Mouse (Mus musculus): ENCODE data around the gene Gm2663. TPM values are rescaled to one million over a fixed set of nuclear protein-coding genes. Genes with fewer than 3 reads are reported as not detected.
"Not testable (repeated sequence)": the region's sequence is repeated elsewhere in the genome, so short reads cannot be mapped to it uniquely, and the experiment has no call there.

Gm2663 gene
- not detected in 2 replicates for polyA plus RNA-seq (2016; fragmentation: Nextera tagmentation; extraction: Ambion mirVana)

DNA sequence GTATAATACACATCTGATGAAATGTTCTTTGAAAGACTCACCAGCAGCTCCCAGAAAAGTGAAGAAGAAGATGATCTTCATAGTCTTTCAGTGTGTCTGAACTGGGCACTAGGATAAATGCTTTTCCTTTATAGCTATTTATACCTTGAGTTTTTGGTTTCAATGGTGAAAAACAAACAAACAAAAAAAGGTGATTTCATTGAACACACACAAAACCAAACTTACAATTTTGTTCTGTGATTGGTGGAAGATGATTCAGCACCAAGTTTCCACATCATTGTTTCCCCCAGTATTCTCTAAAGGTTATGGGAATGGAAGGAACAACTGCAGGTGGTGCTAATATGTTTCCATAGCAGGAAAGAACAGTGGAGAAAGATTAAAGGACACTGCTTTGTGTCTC, at the start of gene Gm2663:
TSS of gene Gm2663 (minus strand) at position 101 of the 400 bp plus-strand sequence.
- H3K4me2 ChIP-seq (replicated peaks); H3K9me3 ChIP-seq; H3K27ac ChIP-seq (replicated peaks); H3K4me1 ChIP-seq; H3K36me3 ChIP-seq; H3K4me3 ChIP-seq; H3K27me3 ChIP-seq; H3K9ac ChIP-seq (replicated peaks); ATAC-seq (ENCODE audit: low FRiP score, low read depth): not testable (repeated sequence)

DNA sequence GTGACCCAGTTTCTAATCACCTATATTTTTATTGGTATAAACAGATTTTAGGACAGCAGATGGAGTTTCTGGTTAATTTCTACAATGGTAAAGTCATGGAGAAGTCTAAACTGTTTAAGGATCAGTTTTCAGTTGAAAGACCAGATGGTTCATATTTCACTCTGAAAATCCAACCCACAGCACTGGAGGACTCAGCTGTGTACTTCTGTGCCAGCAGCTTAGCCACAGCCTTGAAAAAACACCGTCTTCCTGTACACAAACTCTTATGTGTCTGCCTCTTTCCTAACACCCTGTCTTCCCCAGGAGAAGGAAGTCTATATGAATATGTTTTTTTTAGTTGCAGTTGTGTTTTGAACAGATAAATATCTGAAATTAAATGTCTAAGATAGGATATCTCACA, 49.3 kb upstream of the Gm2663 start:
- no peak overlapping the region for H3K27ac ChIP-seq (replicated peaks)
- H3K27me3 ChIP-seq = no peaks in the 10 kb centered on the region
- H3K4me3 ChIP-seq = no peak overlapping the region
- H3K9ac ChIP-seq (replicated peaks) = no peak overlapping the region
- no peaks in the 10 kb centered on the region for H3K9me3 ChIP-seq
- no peaks in the 10 kb centered on the region for H3K4me1 ChIP-seq
- ATAC-seq (ENCODE audit: low FRiP score, low read depth) = no peak
- no peak overlapping the region for H3K4me2 ChIP-seq (replicated peaks)
- no peaks in the 10 kb centered on the region for H3K36me3 ChIP-seq
- 93% methylated on average over 1 of the region's 1 CpGs for WGBS

DNA sequence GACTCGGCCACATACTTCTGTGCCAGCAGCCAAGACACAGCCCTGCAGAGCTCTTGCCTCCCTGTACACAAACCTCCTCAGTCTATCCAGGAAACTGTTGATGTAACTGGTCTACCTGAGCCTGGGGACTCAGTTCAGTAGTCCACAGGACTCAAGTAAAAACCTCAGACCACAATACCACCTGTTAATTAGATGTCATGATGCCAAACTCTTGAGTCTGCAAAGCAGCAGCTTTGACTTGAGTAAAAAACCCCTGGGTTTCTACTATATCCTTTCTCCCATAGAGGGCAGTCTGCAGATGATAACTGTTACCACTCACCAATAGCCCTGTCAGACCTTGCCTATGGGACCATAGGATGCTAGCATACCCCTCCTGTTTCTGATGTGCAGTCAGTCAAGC, 48.7 kb upstream of the Gm2663 start:
- no peaks in the 10 kb centered on the region for H3K9me3 ChIP-seq
- ATAC-seq (ENCODE audit: low FRiP score, low read depth) = no peak
- no peak overlapping the region for H3K9ac ChIP-seq (replicated peaks)
- no peaks in the 10 kb centered on the region for H3K27me3 ChIP-seq
- H3K4me3 ChIP-seq = no peak overlapping the region
- H3K4me2 ChIP-seq (replicated peaks) = no peak overlapping the region
- no peaks in the 10 kb centered on the region for H3K4me1 ChIP-seq
- H3K36me3 ChIP-seq = no peaks in the 10 kb centered on the region
- H3K27ac ChIP-seq (replicated peaks) = no peak overlapping the region
- 94% methylated on average over 1 of the region's 1 CpGs for WGBS

DNA sequence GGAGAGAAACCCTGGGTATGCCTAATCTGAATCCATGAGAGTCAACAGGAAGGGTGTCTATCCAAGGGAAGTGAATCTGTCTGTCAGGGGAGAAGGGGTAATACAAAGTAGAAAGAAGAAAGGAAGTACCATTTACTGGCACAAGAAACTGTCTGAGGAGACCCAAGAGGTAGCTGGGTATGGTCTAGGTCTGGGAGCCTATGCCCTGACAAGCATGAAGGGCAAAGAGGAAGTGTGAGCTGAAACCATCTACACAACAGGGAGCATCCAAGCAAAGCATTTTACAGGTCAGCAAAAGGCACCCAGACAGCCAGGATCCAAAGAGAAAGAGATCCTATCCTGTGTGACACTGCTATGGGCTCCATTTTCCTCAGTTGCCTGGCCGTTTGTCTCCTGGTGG, 47.9 kb upstream of the Gm2663 start:
- no peak for ATAC-seq (ENCODE audit: low FRiP score, low read depth)
- no peaks in the 10 kb centered on the region for H3K27me3 ChIP-seq
- no peak overlapping the region for H3K4me3 ChIP-seq
- no peaks in the 10 kb centered on the region for H3K4me1 ChIP-seq
- H3K9me3 ChIP-seq = no peaks in the 10 kb centered on the region
- H3K36me3 ChIP-seq = no peaks in the 10 kb centered on the region
- 90% methylated on average over 1 of the region's 1 CpGs for WGBS
- H3K4me2 ChIP-seq (replicated peaks) = no peak overlapping the region
- H3K27ac ChIP-seq (replicated peaks) = no peak overlapping the region
- no peak overlapping the region for H3K9ac ChIP-seq (replicated peaks)

- no peak overlapping the region for H3K27ac ChIP-seq (replicated peaks)
- no peaks in the 10 kb centered on the region for H3K36me3 ChIP-seq
- no peak overlapping the region for H3K4me2 ChIP-seq (replicated peaks)
- no peaks in the 10 kb centered on the region for H3K27me3 ChIP-seq
- H3K9me3 ChIP-seq = no peaks in the 10 kb centered on the region
- no peak overlapping the region for H3K4me3 ChIP-seq
- WGBS = 59% methylated on average over 2 of the region's 2 CpGs
- H3K4me1 ChIP-seq = no peaks in the 10 kb centered on the region
- no peak for ATAC-seq (ENCODE audit: low FRiP score, low read depth)
- H3K9ac ChIP-seq (replicated peaks) = no peak overlapping the region
Observed at GRCm38 (mm10) chr6:41046553-41046952, 47.3 kb upstream of the Gm2663 start.

- no peak overlapping the region for H3K4me3 ChIP-seq
- H3K27me3 ChIP-seq = no peaks in the 10 kb centered on the region
- H3K9ac ChIP-seq (replicated peaks) = no peak overlapping the region
- H3K4me2 ChIP-seq (replicated peaks) = no peak overlapping the region
- H3K4me1 ChIP-seq = no peaks in the 10 kb centered on the region
- no peak overlapping the region for H3K27ac ChIP-seq (replicated peaks)
- H3K36me3 ChIP-seq = no peaks in the 10 kb centered on the region
- no peak for ATAC-seq (ENCODE audit: low FRiP score, low read depth)
- WGBS = 88% methylated on average over 1 of the region's 1 CpGs
- H3K9me3 ChIP-seq = no peaks in the 10 kb centered on the region
Observed at GRCm38 (mm10) chr6:41044753-41045152, 45.5 kb upstream of the Gm2663 start.

GRCm38 (mm10) chr6:41044314-41044713, 45.0 kb upstream of the Gm2663 start:
- no peak overlapping the region for H3K4me3 ChIP-seq
- H3K27ac ChIP-seq (replicated peaks) = no peak overlapping the region
- H3K4me1 ChIP-seq = no peaks in the 10 kb centered on the region
- no peak overlapping the region for H3K4me2 ChIP-seq (replicated peaks)
- H3K9me3 ChIP-seq = no peaks in the 10 kb centered on the region
- ATAC-seq (ENCODE audit: low FRiP score, low read depth) = no peak
- H3K27me3 ChIP-seq = no peaks in the 10 kb centered on the region
- H3K9ac ChIP-seq (replicated peaks) = no peak overlapping the region
- WGBS = 79% methylated on average over 1 of the region's 1 CpGs
- H3K36me3 ChIP-seq = no peaks in the 10 kb centered on the region

DNA sequence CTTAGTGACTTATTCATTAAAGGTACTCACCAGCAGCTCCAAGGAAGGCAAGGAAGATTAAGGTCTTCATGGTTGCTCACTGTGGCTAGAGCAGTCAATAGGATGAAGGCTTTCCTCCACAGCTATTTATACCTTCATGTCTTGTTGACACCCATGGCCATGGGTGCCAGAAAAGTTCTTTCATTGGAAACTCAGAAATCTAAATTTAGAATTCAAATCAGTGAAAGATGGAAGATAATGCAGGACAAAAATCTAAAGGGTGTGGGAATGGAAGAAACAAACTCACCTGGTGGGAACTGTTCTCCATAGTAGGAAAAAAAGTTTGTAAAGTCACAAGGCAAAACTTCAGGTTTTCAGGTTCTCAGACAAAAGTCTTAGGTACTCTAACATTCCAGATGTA, 36.1 kb upstream of the Gm2663 start, which contains the start of gene 2210010C04Rik:
TSS of gene 2210010C04Rik (minus strand) at position 101 of the 400 bp plus-strand sequence.
- Histone ChIP-seq H3K36me3 (no peaks in the 10 kb centered on the region), H3K27ac (replicated peaks) (no peak within 1 kb of the TSS), H3K27me3 (no peaks in the 10 kb centered on the region), H3K4me1 (no peaks in the 10 kb centered on the region), H3K4me3 (no peak within 1 kb of the TSS), H3K9ac (replicated peaks) (no peak within 1 kb of the TSS), H3K4me2 (replicated peaks) (no peak within 1 kb of the TSS), H3K9me3 (no peaks in the 10 kb centered on the region)
- no peak for ATAC-seq (ENCODE audit: low FRiP score, low read depth)

GRCm38 (mm10) chr6:41032802-41033201, 33.5 kb upstream of the Gm2663 start:
- no peaks in the 10 kb centered on the region for H3K36me3 ChIP-seq
- H3K9ac ChIP-seq (replicated peaks) = no peak overlapping the region
- no peak overlapping the region for H3K4me3 ChIP-seq
- ATAC-seq (ENCODE audit: low FRiP score, low read depth) = no peak
- no peak overlapping the region for H3K4me2 ChIP-seq (replicated peaks)
- H3K9me3 ChIP-seq = no peaks in the 10 kb centered on the region
- no peak overlapping the region for H3K27ac ChIP-seq (replicated peaks)
- no peaks in the 10 kb centered on the region for H3K4me1 ChIP-seq
- no peaks in the 10 kb centered on the region for H3K27me3 ChIP-seq
- 92% methylated on average over 6 of the region's 6 CpGs for WGBS

- Histone ChIP-seq H3K27me3 (no peaks in the 10 kb centered on the region), H3K9me3 (no peaks in the 10 kb centered on the region), H3K27ac (replicated peaks) (no peak overlapping the region), H3K4me1 (no peaks in the 10 kb centered on the region), H3K4me2 (replicated peaks) (no peak overlapping the region), H3K36me3 (no peaks in the 10 kb centered on the region), H3K9ac (replicated peaks) (no peak overlapping the region), H3K4me3 (no peak overlapping the region)
- ATAC-seq (ENCODE audit: low FRiP score, low read depth) = no peak
- WGBS = 85% methylated on average over 3 of the region's 3 CpGs
Observed at GRCm38 (mm10) chr6:41032231-41032630, 33.0 kb upstream of the Gm2663 start.

GRCm38 (mm10) chr6:41030821-41031220, 31.5 kb upstream of the Gm2663 start:
- Histone ChIP-seq H3K9me3 (no peaks in the 10 kb centered on the region), H3K27ac (replicated peaks) (no peak overlapping the region), H3K4me1 (no peaks in the 10 kb centered on the region), H3K27me3 (no peaks in the 10 kb centered on the region), H3K4me3 (no peak overlapping the region), H3K9ac (replicated peaks) (no peak overlapping the region), H3K36me3 (no peaks in the 10 kb centered on the region), H3K4me2 (replicated peaks) (no peak overlapping the region)
- 86% methylated on average over 3 of the region's 3 CpGs for WGBS
- ATAC-seq (ENCODE audit: low FRiP score, low read depth) = no peak

- no peaks in the 10 kb centered on the region for H3K27me3 ChIP-seq
- H3K4me1 ChIP-seq = no peaks in the 10 kb centered on the region
- H3K27ac ChIP-seq (replicated peaks) = no peak overlapping the region
- WGBS = 45% methylated on average over 2 of the region's 2 CpGs
- H3K9ac ChIP-seq (replicated peaks) = no peak overlapping the region
- no peak overlapping the region for H3K4me3 ChIP-seq
- H3K9me3 ChIP-seq = no peaks in the 10 kb centered on the region
- ATAC-seq (ENCODE audit: low FRiP score, low read depth) = no peak
- H3K4me2 ChIP-seq (replicated peaks) = no peak overlapping the region
- no peaks in the 10 kb centered on the region for H3K36me3 ChIP-seq
Observed at GRCm38 (mm10) chr6:41027053-41027452, 27.8 kb upstream of the Gm2663 start.

DNA sequence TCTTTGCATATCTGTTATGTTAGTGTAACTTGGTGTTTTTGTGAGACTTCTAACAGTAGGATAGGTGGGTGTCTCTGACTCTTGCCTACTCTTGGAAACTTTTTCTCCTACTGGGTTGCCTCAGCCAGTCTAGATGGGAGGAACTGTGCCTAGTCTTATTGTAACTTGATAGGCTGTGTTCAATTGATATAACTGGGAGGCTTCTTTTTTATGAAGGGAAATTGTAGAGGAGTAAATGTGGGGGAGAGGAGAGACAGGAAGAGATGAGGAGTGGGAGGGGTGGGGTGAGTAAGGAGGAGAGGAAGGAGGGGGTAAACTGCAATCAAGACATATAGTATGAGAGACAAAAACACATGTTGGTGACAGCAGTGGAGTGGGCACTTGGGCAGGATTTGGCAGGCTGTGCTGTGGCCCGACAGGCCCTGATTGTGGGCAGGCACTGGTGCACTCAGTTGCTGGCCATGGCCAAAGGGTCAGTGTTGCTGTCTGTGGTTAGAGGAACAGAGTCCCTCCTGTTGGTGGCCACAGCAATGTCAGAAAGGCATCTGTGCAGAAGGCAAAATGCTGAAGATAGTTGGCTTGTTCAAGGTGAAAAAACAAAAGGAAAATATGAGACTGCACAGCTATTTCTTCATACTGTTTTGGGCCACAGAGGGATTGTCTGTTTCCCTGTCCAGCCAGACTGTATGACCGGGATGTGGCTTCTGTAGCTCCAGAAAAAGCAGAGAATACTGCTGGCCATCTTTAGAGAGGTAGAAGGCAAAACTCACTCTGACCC, 26.8 kb upstream of the Gm2663 start:
- H3K27me3 ChIP-seq = no peaks in the 10 kb centered on the region
- no peak for ATAC-seq (ENCODE audit: low FRiP score, low read depth)
- H3K36me3 ChIP-seq = no peaks in the 10 kb centered on the region
- no peak overlapping the region for H3K27ac ChIP-seq (replicated peaks)
- H3K4me2 ChIP-seq (replicated peaks) = no peak overlapping the region
- no peak overlapping the region for H3K9ac ChIP-seq (replicated peaks)
- no peaks in the 10 kb centered on the region for H3K9me3 ChIP-seq
- no peaks in the 10 kb centered on the region for H3K4me1 ChIP-seq
- no peak overlapping the region for H3K4me3 ChIP-seq
- WGBS = 71% methylated on average over 2 of the region's 2 CpGs
